Mouse (Mus musculus): ENCODE data around the gene Tub. TPM values are rescaled to one million over a fixed set of nuclear protein-coding genes. Genes with fewer than 3 reads are reported as not detected.
A peak's percentile ranks its signal among the peaks of the same experiment; 100 is the strongest.

Gene Tub
- total and polyA plus RNA-seq, 2 experiments from 2014 or later, result 44.3 to 159 TPM

- DNase-seq (ENCODE audit: low spot score) (no peak), ATAC-seq (ENCODE audit: low FRiP score) (no peak)
- no peak overlapping the region for H3K27ac ChIP-seq (ENCODE audit: low read depth, low read length)
- no peak overlapping the region for H3K4me3 ChIP-seq (ENCODE audit: low read depth, low read length)
- H3K9me3 ChIP-seq (ENCODE audit: low read length), result no peaks in the 10 kb centered on the region
- no peak overlapping the region for H3K9ac ChIP-seq (replicated peaks; ENCODE audit: low read length, poor library complexity, severe bottlenecking)
- 29% methylated on average over 1 of the region's 1 CpGs for WGBS
- no peaks in the 10 kb centered on the region for H3K4me1 ChIP-seq (ENCODE audit: insufficient read depth, low read length)
- H3K36me3 ChIP-seq (ENCODE audit: insufficient read depth, low read length), result peaks cover 17% of the 10 kb centered on the region
- no peak for TF ChIP-seq CTCF (IDR thresholded peaks at IDR 0.05)
- no peak overlapping the region for H3K4me2 ChIP-seq (ENCODE audit: low read depth, low read length, poor library complexity, severe bottlenecking)
- no peaks in the 10 kb centered on the region for H3K27me3 ChIP-seq (ENCODE audit: insufficient read depth, low read length)
These were observed 88.8 kb downstream of the Tub start for GRCm38 (mm10) chr7:109038987-109039386.

- no peaks in the 10 kb centered on the region for H3K4me1 ChIP-seq (ENCODE audit: insufficient read depth, low read length)
- no peak for ATAC-seq (ENCODE audit: low FRiP score)
- DNase-seq (ENCODE audit: low spot score), result peak; percentile 68
- H3K9me3 ChIP-seq (ENCODE audit: low read length), result no peaks in the 10 kb centered on the region
- WGBS, result 74% methylated on average over 5 of the region's 5 CpGs
- no peak overlapping the region for H3K4me2 ChIP-seq (ENCODE audit: low read depth, low read length, poor library complexity, severe bottlenecking)
- no peak for TF ChIP-seq CTCF (IDR thresholded peaks at IDR 0.05)
- H3K9ac ChIP-seq (replicated peaks; ENCODE audit: low read length, poor library complexity, severe bottlenecking), result no peak overlapping the region
- no peaks in the 10 kb centered on the region for H3K27me3 ChIP-seq (ENCODE audit: insufficient read depth, low read length)
- H3K27ac ChIP-seq (ENCODE audit: low read depth, low read length), result no peak overlapping the region
- peaks cover 17% of the 10 kb centered on the region for H3K36me3 ChIP-seq (ENCODE audit: insufficient read depth, low read length)
- H3K4me3 ChIP-seq (ENCODE audit: low read depth, low read length), result no peak overlapping the region
These were observed 89.3 kb downstream of the Tub start for GRCm38 (mm10) chr7:109039445-109039844.

- 97% methylated on average over 2 of the region's 2 CpGs for WGBS
- Histone ChIP-seq H3K27me3 (ENCODE audit: insufficient read depth, low read length) (no peaks in the 10 kb centered on the region), H3K4me2 (ENCODE audit: low read depth, low read length, poor library complexity, severe bottlenecking) (no peak overlapping the region), H3K36me3 (ENCODE audit: insufficient read depth, low read length) (peaks cover 2% of the 10 kb centered on the region; the same call in 1 of the 2 replicates), H3K4me3 (ENCODE audit: low read depth, low read length) (no peak overlapping the region), H3K9me3 (ENCODE audit: low read length) (no peaks in the 10 kb centered on the region), H3K9ac (replicated peaks; ENCODE audit: low read length, poor library complexity, severe bottlenecking) (no peak overlapping the region), H3K27ac (ENCODE audit: low read depth, low read length) (no peak overlapping the region), H3K4me1 (ENCODE audit: insufficient read depth, low read length) (no peaks in the 10 kb centered on the region)
- ATAC-seq (ENCODE audit: low FRiP score) (no peak), DNase-seq (ENCODE audit: low spot score) (no peak)
- no peak for TF ChIP-seq CTCF (IDR thresholded peaks at IDR 0.05)
These were observed 95.7 kb downstream of the Tub start for GRCm38 (mm10) chr7:109045876-109046275.

GRCm38 (mm10) chr7:109050831-109051230 is 100.7 kb downstream of the Tub start:
- H3K9me3 ChIP-seq (ENCODE audit: low read length), result no peaks in the 10 kb centered on the region
- H3K9ac ChIP-seq (replicated peaks; ENCODE audit: low read length, poor library complexity, severe bottlenecking), result no peak overlapping the region
- H3K36me3 ChIP-seq (ENCODE audit: insufficient read depth, low read length), result peaks cover 12% of the 10 kb centered on the region
- TF ChIP-seq CTCF (IDR thresholded peaks at IDR 0.05), result no peak
- H3K4me3 ChIP-seq (ENCODE audit: low read depth, low read length), result no peak overlapping the region
- ATAC-seq (ENCODE audit: low FRiP score), result no peak
- H3K4me2 ChIP-seq (ENCODE audit: low read depth, low read length, poor library complexity, severe bottlenecking), result no peak overlapping the region
- no peaks in the 10 kb centered on the region for H3K4me1 ChIP-seq (ENCODE audit: insufficient read depth, low read length)
- H3K27ac ChIP-seq (ENCODE audit: low read depth, low read length), result no peak overlapping the region
- DNase-seq (ENCODE audit: low spot score), result no peak
- no peaks in the 10 kb centered on the region for H3K27me3 ChIP-seq (ENCODE audit: insufficient read depth, low read length)
- 88% methylated on average over 1 of the region's 1 CpGs for WGBS

- H3K4me1 ChIP-seq (ENCODE audit: insufficient read depth, low read length), result no peaks in the 10 kb centered on the region
- 0 out of 2 replicates have a peak, but pooled peaks cover 6% of the 10 kb centered on the region for H3K36me3 ChIP-seq (ENCODE audit: insufficient read depth, low read length)
- no peaks in the 10 kb centered on the region for H3K27me3 ChIP-seq (ENCODE audit: insufficient read depth, low read length)
- WGBS, result 88% methylated on average over 4 of the region's 4 CpGs
- H3K4me2 ChIP-seq (ENCODE audit: low read depth, low read length, poor library complexity, severe bottlenecking), result no peak overlapping the region
- no peak for ATAC-seq (ENCODE audit: low FRiP score)
- no peak overlapping the region for H3K27ac ChIP-seq (ENCODE audit: low read depth, low read length)
- H3K9ac ChIP-seq (replicated peaks; ENCODE audit: low read length, poor library complexity, severe bottlenecking), result no peak overlapping the region
- H3K4me3 ChIP-seq (ENCODE audit: low read depth, low read length), result no peak overlapping the region
- TF ChIP-seq CTCF (IDR thresholded peaks at IDR 0.05), result no peak
- DNase-seq (ENCODE audit: low spot score), result no peak
- H3K9me3 ChIP-seq (ENCODE audit: low read length), result no peaks in the 10 kb centered on the region
These were observed 109.4 kb downstream of the Tub start for GRCm38 (mm10) chr7:109059536-109059935.

GRCm38 (mm10) chr7:109069641-109070040 is 119.5 kb downstream of the Tub start:
- no peak overlapping the region for H3K9ac ChIP-seq (replicated peaks; ENCODE audit: low read length, poor library complexity, severe bottlenecking)
- H3K36me3 ChIP-seq (ENCODE audit: insufficient read depth, low read length), result no peaks in the 10 kb centered on the region
- H3K4me1 ChIP-seq (ENCODE audit: insufficient read depth, low read length), result no peaks in the 10 kb centered on the region
- 82% methylated on average over 4 of the region's 4 CpGs for WGBS
- H3K9me3 ChIP-seq (ENCODE audit: low read length), result no peaks in the 10 kb centered on the region
- DNase-seq (ENCODE audit: low spot score), result no peak
- no peak for ATAC-seq (ENCODE audit: low FRiP score)
- H3K4me2 ChIP-seq (ENCODE audit: low read depth, low read length, poor library complexity, severe bottlenecking), result no peak overlapping the region
- no peaks in the 10 kb centered on the region for H3K27me3 ChIP-seq (ENCODE audit: insufficient read depth, low read length)
- no peak overlapping the region for H3K27ac ChIP-seq (ENCODE audit: low read depth, low read length)
- no peak for TF ChIP-seq CTCF (IDR thresholded peaks at IDR 0.05)
- no peak overlapping the region for H3K4me3 ChIP-seq (ENCODE audit: low read depth, low read length)

Data from midbrain, postnatal 0 days (tissue).